Mouse (Mus musculus) heart, adult 2 months (tissue): ENCODE data around the gene Ezh1. TPM values are rescaled to one million over a fixed set of nuclear protein-coding genes. Genes with fewer than 3 reads are reported as not detected.

Source experiments
- DNase-seq, 2 experiments: peaks; one replicate each; pipeline ENCODE4 v3.0.0; 2021
- H3K27ac ChIP-seq: fragments of 200-600 bp; 2 replicates; pipeline ENCODE4 v1.8.1; 2022
- H3K27me3 ChIP-seq: fragments of 200-500 bp; 2 replicates; pipeline ENCODE4 v1.6.1; 2012; ENCODE audit warnings: mild to moderate bottlenecking, low read length, inconsistent platforms, mixed read lengths; ENCODE audit not compliant: control insufficient read depth, insufficient read depth
- H3K36me3 ChIP-seq: fragments of 200-500 bp; 2 replicates; pipeline ENCODE4 v1.6.1; 2012; ENCODE audit warnings: low read length, inconsistent platforms; ENCODE audit not compliant: control insufficient read depth, insufficient read depth
- H3K4me1 ChIP-seq: fragments of 200-500 bp; 2 replicates; pipeline ENCODE4 v1.6.1; 2011; ENCODE audit warnings: low read length; ENCODE audit not compliant: control insufficient read depth, insufficient read depth
- H3K4me3 ChIP-seq: fragments of 200-600 bp; 2 replicates; pipeline ENCODE4 v1.8.1; 2022
- H3K79me2 ChIP-seq: fragments of 200-500 bp; replicated peaks from 2 replicates; pipeline ENCODE4 v1.6.1; 2012; ENCODE audit warnings: mild to moderate bottlenecking, inconsistent platforms, low read length, moderate library complexity, mixed read lengths; ENCODE audit not compliant: control insufficient read depth, insufficient read depth
- H3K9ac ChIP-seq: fragments of 200-500 bp; 2 replicates; pipeline ENCODE4 v1.6.1; 2012; ENCODE audit warnings: low read depth, mild to moderate bottlenecking, control low read depth, inconsistent platforms, low read length, mixed read lengths
- CTCF ChIP-seq: fragments of 200-600 bp; IDR thresholded peaks from 2 replicates; pipeline ENCODE4 v1.8.1; 2022; ENCODE audit warnings: antibody characterized with exemption, mild to moderate bottlenecking, moderate library complexity
- EP300 ChIP-seq: fragments of 200-500 bp; IDR thresholded peaks from 2 replicates; pipeline ENCODE4 v1.6.1; 2011; ENCODE audit warnings: low read depth, low read length, control low read depth; ENCODE audit not compliant: insufficient read depth
- POLR2A ChIP-seq: fragments of 200-500 bp; IDR thresholded peaks from 2 replicates; pipeline ENCODE4 v1.6.1; 2011; ENCODE audit warnings: mild to moderate bottlenecking, low read depth, low read length, control low read depth; ENCODE audit not compliant: insufficient read depth
- WGBS: fragments of 180-500 bp; shearing (Covaris S2); methylation state at CpG from one replicate; pipeline ENCODE4 v1.1.7; 2018; 5-methylcytosine and 5-hydroxymethylcytosine counted together
- intact Hi-C: fragments of 180-260 bp; cut with DNase I; formaldehyde crosslinking; loops from one replicate; pipeline ENCODE4 v1.15.1; 2025
- polyA plus RNA-seq: library from polyadenylated mRNA; depleted of rRNA; stranded (reverse); fragments of >200 nt; gene quantifications from 2 replicates; pipeline ENCODE4 v1.2.3, GENCODE M21; 2012
- total RNA-seq, 2 experiments: library from RNA; stranded (reverse); gene quantifications; 2 replicates each; pipeline ENCODE4 v1.2.3; 2021

Gene Ezh1
- total and polyA plus RNA-seq, 3 experiments = 26.1 to 31.4 (median 29.8) TPM

GRCm38 (mm10) chr11:101175636-101176116 lies 50.6 kb downstream of the Ezh1 start:
- intact Hi-C loops = loop anchor here (2.0 to 10.0 kb wide), 5 partner anchors 57 to 461 kb away; partner anchors contain the start of genes Coasy, Hspb9, Kat2a and Retreg3
- peaks cover 9% of the 10 kb centered on the region for H3K4me1 ChIP-seq
- no peaks in the 10 kb centered on the region for H3K79me2 ChIP-seq
- no peaks in the 10 kb centered on the region for H3K27me3 ChIP-seq
- H3K36me3 ChIP-seq = no peaks in the 10 kb centered on the region
- WGBS = 19% methylated on average over 11 of the region's 11 CpGs
- H3K4me3 ChIP-seq = no peak overlapping the region
- H3K27ac ChIP-seq = no peak overlapping the region
- TF ChIP-seq POLR2A = no peak
- no peak for TF ChIP-seq CTCF
- TF ChIP-seq EP300 = no peak
- H3K9ac ChIP-seq = peak overlapping the region; percentile 3; the same call in 1 of the 2 replicates
- no peak for DNase-seq

- H3K4me1 ChIP-seq = peaks cover 9% of the 10 kb centered on the region
- peak within 1 kb of the TSS; percentile 86 for H3K27ac ChIP-seq
- intact Hi-C loops = loop anchor here (2.0 to 10.0 kb wide), 4 partner anchors 38 to 460 kb away; partner anchors contain the start of genes Hspb9, Kat2a, Retreg3 and Tubg1
- peak within 1 kb of the TSS; percentile 50 for H3K4me3 ChIP-seq
- 19% methylated on average over 14 of the region's 14 CpGs for WGBS
- H3K36me3 ChIP-seq = no peaks in the 10 kb centered on the region
- peak in 1 of 2 experiments; percentile 5 for DNase-seq
- H3K9ac ChIP-seq = peak within 1 kb of the TSS; percentile 60
- H3K27me3 ChIP-seq = no peaks in the 10 kb centered on the region
- TF ChIP-seq EP300 (no peak), CTCF (peak; percentile 78), POLR2A (no peak)
- H3K79me2 ChIP-seq = no peaks in the 10 kb centered on the region
These were observed 51.2 kb downstream of the Ezh1 start, which contains the start of gene Ccr10 for GRCm38 (mm10) chr11:101174851-101175628. Gene Ccr10, minus strand, starts transcription at chr11:101175443.

- Histone ChIP-seq H3K36me3 (no peaks in the 10 kb centered on the region), H3K9ac (peak overlapping the region; percentile 60), H3K4me1 (peaks cover 9% of the 10 kb centered on the region), H3K27ac (peak overlapping the region; percentile 86), H3K4me3 (peak overlapping the region; percentile 50), H3K79me2 (no peaks in the 10 kb centered on the region), H3K27me3 (no peaks in the 10 kb centered on the region)
- intact Hi-C loops = loop anchor here (2.0 to 10.0 kb wide), 3 partner anchors 37 to 460 kb away; partner anchors contain the start of genes Hspb9, Kat2a, Retreg3 and Tubg1
- TF ChIP-seq CTCF = no peak
- TF ChIP-seq EP300 = no peak
- no peak for TF ChIP-seq POLR2A
- 23% methylated on average over 9 of the region's 9 CpGs for WGBS
- DNase-seq = no peak
These were observed 51.9 kb downstream of the Ezh1 start for GRCm38 (mm10) chr11:101174389-101174745.

DNA sequence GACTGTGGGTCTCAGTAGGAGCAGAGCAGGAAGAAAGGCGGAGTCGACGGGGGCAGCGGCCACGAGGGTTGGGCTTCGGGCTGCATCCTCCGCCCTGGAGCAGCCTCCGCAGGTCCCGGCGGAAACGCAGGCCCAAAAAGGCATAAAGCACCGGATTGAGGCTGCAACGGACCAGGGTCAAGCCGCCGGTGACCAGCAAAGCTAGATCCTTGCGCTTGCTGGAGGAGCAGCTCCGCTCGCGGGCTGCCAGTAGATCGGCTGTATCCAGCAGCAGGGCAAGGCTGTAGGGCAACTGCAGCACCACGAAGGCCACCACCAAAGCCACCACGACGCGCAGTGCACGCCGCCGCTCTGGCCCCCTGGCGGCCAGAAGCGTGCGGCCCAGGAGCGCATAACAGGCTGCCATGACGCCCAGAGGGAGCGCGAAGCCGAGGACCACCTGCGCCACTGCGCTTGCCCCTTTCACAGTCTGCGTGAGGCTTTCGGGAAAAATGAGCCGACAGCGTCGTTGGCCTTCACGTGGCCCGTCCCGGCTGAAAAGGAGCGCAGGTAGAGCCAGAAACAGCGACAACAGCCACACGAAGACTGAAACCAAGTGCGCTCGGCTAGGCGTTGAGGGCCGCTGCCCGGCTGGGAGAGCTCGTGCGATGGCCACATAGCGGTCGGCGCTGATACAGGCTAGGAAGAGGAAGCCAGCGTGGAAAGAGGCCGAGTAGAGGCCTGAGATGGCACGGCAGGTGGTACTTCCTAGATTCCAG lies 52.5 kb downstream of the Ezh1 start:
- peak overlapping the region; percentile 50 for H3K4me3 ChIP-seq
- H3K79me2 ChIP-seq = no peaks in the 10 kb centered on the region
- peaks cover 9% of the 10 kb centered on the region for H3K4me1 ChIP-seq
- H3K36me3 ChIP-seq = 0 out of 2 replicates have a peak, but pooled peaks cover 2% of the 10 kb centered on the region
- peak; percentile 64 for TF ChIP-seq POLR2A
- no peak for TF ChIP-seq CTCF
- no peak for TF ChIP-seq EP300
- peak; percentile 88 to 91 for DNase-seq
- H3K9ac ChIP-seq = peak overlapping the region; percentile 60
- peak overlapping the region; percentile 86 for H3K27ac ChIP-seq
- WGBS = 5% methylated on average over 61 of the region's 61 CpGs
- H3K27me3 ChIP-seq = no peaks in the 10 kb centered on the region
- intact Hi-C loops = loop anchor here (1.0 to 10.0 kb wide), 4 partner anchors 37 to 459 kb away; partner anchors contain the start of genes Hspb9, Kat2a, Retreg3 and Tubg1

DNA sequence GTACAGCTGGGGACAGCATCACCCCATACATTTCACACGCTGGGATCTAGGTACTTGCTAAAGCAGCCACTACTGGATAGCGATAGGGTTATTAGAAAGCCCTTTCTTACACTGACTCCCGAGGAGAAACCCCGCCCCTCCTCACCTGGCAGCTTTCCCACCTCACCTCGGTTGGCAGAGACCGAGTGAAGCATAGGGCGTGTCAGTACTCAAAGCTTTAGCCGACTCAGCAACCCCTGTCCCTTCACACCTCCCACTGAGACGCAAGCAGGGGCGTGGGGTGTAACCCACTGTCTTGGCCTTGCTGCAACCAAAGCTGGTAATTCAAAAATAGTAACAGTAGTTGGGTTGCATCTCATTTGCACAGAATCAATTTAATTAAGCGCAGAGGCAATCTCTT lies 53.2 kb downstream of the Ezh1 start:
- peak overlapping the region; percentile 50 for H3K4me3 ChIP-seq
- intact Hi-C loops = loop anchor here (1.0 to 10.0 kb wide), 3 partner anchors 36 to 458 kb away; partner anchors contain the start of genes Hspb9 and Kat2a

More for the DNA sequence above, 53.2 kb downstream of the Ezh1 start:
- TF ChIP-seq POLR2A (no peak), EP300 (no peak)
- H3K79me2 ChIP-seq = no peaks in the 10 kb centered on the region
- peak; percentile 66 to 71 for DNase-seq
- H3K36me3 ChIP-seq = 0 out of 2 replicates have a peak, but pooled peaks cover 2% of the 10 kb centered on the region
- H3K27me3 ChIP-seq = no peaks in the 10 kb centered on the region
- H3K9ac ChIP-seq = peak overlapping the region; percentile 18; the same call in 1 of the 2 replicates
- WGBS = 8% methylated on average over 11 of the region's 11 CpGs
- peaks cover 11% of the 10 kb centered on the region for H3K4me1 ChIP-seq
- peak overlapping the region; percentile 86 for H3K27ac ChIP-seq
